Mouse (Mus musculus): ENCODE results near the gene Pakap. TPM values are rescaled to one million over a fixed set of nuclear protein-coding genes. Genes with fewer than 3 reads are reported as not detected.

Gene Pakap
- polyA plus RNA-seq, 2 experiments, result 0.51 TPM; not detected in 1

- 69% methylated on average over 3 of the region's 3 CpGs for WGBS (ENCODE audit: insufficient replicate concordance)
- Histone ChIP-seq H3K4me2 (ENCODE audit: low read depth) (no peak overlapping the region), H3K27me3 (ENCODE audit: control insufficient read depth, insufficient read depth, low read length) (no peaks in the 10 kb centered on the region), H3K36me3 (replicated peaks; ENCODE audit: control insufficient read depth, insufficient read depth, low read depth) (no peaks in the 10 kb centered on the region), H3K4me1 (replicated peaks; ENCODE audit: control insufficient read depth in 2 of 2, insufficient read depth in 2 of 2, low read length in 1 of 2) (no peaks in the 10 kb centered on the region; a peak in 1 of 4 replicates), H3K27ac (no peak overlapping the region), H3K4me3 (ENCODE audit: insufficient read depth in 1 of 2, low read depth in 2 of 2, low read length in 2 of 2) (no peak overlapping the region), H3K9ac (replicated peaks) (no peak overlapping the region), H3K9me3 (ENCODE audit: control insufficient read depth, low read length) (no peaks in the 10 kb centered on the region)
- DNase-seq (ENCODE audit: low read depth in 3 of 3, low spot score in 3 of 3) (no peak), ATAC-seq (ENCODE audit: insufficient read depth) (no peak)
- TF ChIP-seq EP300 (IDR thresholded peaks at IDR 0.05; ENCODE audit: low read depth) (no peak), CTCF (IDR thresholded peaks at IDR 0.05; ENCODE audit: low read depth) (no peak)
Measured at GRCm38 (mm10) chr4:57829740-57830139, 261.8 kb downstream of the Pakap start.

DNA sequence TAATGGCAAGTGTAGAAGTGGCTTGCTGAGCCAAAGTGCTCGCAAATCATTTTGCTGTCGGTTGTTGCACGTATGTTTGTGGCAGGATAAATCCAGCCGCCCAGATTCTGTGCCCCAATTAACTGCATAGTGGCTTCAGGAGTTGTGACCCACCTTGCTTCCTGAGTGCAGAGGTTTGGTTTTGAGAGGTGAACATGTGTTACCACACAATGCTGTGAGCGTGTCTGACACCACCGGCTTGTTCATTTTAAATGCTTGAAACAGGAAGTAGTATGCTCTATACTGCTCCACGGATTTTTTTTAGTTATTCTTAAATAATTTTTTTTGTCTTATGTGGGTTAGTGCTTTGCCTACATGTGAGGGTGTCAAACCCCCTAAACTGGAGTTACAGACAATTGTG lies 264.3 kb downstream of the Pakap start:
- H3K9ac ChIP-seq (replicated peaks), result no peak overlapping the region
- no peak overlapping the region for H3K4me2 ChIP-seq (ENCODE audit: low read depth)
- no peaks in the 10 kb centered on the region for H3K9me3 ChIP-seq (ENCODE audit: control insufficient read depth, low read length)
- H3K27me3 ChIP-seq (ENCODE audit: control insufficient read depth, insufficient read depth, low read length), result no peaks in the 10 kb centered on the region
- TF ChIP-seq CTCF (IDR thresholded peaks at IDR 0.05; ENCODE audit: low read depth) (no peak), EP300 (IDR thresholded peaks at IDR 0.05; ENCODE audit: low read depth) (no peak)
- 34% methylated on average over 7 of the region's 7 CpGs for WGBS (ENCODE audit: insufficient replicate concordance)
- DNase-seq (ENCODE audit: low read depth in 3 of 3, low spot score in 3 of 3) (no peak), ATAC-seq (ENCODE audit: insufficient read depth) (no peak)
- H3K4me3 ChIP-seq (ENCODE audit: insufficient read depth in 1 of 2, low read depth in 2 of 2, low read length in 2 of 2), result no peak overlapping the region
- H3K27ac ChIP-seq, result no peak overlapping the region
- H3K4me1 ChIP-seq (replicated peaks; ENCODE audit: control insufficient read depth in 2 of 2, insufficient read depth in 2 of 2, low read length in 1 of 2), result no peaks in the 10 kb centered on the region; a peak in 1 of 4 replicates
- no peaks in the 10 kb centered on the region for H3K36me3 ChIP-seq (replicated peaks; ENCODE audit: control insufficient read depth, insufficient read depth, low read depth)

DNA sequence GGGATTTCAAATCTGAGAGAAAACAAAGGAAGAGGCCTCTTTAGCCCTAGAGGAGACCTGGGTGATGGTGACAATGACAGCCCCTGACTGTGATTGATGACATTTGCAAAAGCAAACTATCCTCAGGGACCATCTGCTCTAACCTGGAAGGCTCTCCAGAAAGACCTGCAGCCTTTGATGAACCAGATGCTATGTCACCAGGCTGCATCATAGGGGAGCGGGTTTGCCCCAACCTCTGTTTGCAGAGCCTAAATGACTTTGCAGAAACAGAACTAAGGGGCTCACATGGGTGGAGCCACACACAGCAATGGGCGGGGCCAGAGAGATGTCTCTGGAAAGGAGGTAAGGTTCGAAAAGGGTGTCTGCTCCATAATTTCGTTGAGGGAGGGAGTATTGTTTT lies 265.1 kb downstream of the Pakap start:
- no peak overlapping the region for H3K4me3 ChIP-seq (ENCODE audit: insufficient read depth in 1 of 2, low read depth in 2 of 2, low read length in 2 of 2)
- TF ChIP-seq EP300 (IDR thresholded peaks at IDR 0.05; ENCODE audit: low read depth), result no peak
- no peak for TF ChIP-seq CTCF (IDR thresholded peaks at IDR 0.05; ENCODE audit: low read depth)
- no peaks in the 10 kb centered on the region for H3K9me3 ChIP-seq (ENCODE audit: control insufficient read depth, low read length)
- H3K4me2 ChIP-seq (ENCODE audit: low read depth), result no peak overlapping the region
- DNase-seq (ENCODE audit: low read depth in 3 of 3, low spot score in 3 of 3) (no peak), ATAC-seq (ENCODE audit: insufficient read depth) (no peak)
- 45% methylated on average over 4 of the region's 4 CpGs for WGBS (ENCODE audit: insufficient replicate concordance)
- no peaks in the 10 kb centered on the region for H3K27me3 ChIP-seq (ENCODE audit: control insufficient read depth, insufficient read depth, low read length)
- no peaks in the 10 kb centered on the region for H3K36me3 ChIP-seq (replicated peaks; ENCODE audit: control insufficient read depth, insufficient read depth, low read depth)
- no peak overlapping the region for H3K27ac ChIP-seq
- H3K4me1 ChIP-seq (replicated peaks; ENCODE audit: control insufficient read depth in 2 of 2, insufficient read depth in 2 of 2, low read length in 1 of 2), result no peaks in the 10 kb centered on the region; a peak in 1 of 4 replicates
- H3K9ac ChIP-seq (replicated peaks), result no peak overlapping the region

GRCm38 (mm10) chr4:57834141-57834540 lies 266.2 kb downstream of the Pakap start:
- TF ChIP-seq EP300 (IDR thresholded peaks at IDR 0.05; ENCODE audit: low read depth) (no peak), CTCF (IDR thresholded peaks at IDR 0.05; ENCODE audit: low read depth) (no peak)
- H3K27me3 ChIP-seq (ENCODE audit: control insufficient read depth, insufficient read depth, low read length), result no peaks in the 10 kb centered on the region
- H3K4me2 ChIP-seq (ENCODE audit: low read depth), result no peak overlapping the region
- H3K36me3 ChIP-seq (replicated peaks; ENCODE audit: control insufficient read depth, insufficient read depth, low read depth), result no peaks in the 10 kb centered on the region
- H3K9me3 ChIP-seq (ENCODE audit: control insufficient read depth, low read length), result no peaks in the 10 kb centered on the region
- WGBS (ENCODE audit: insufficient replicate concordance), result 52% methylated on average over 4 of the region's 4 CpGs
- H3K27ac ChIP-seq, result no peak overlapping the region
- DNase-seq (ENCODE audit: low read depth in 3 of 3, low spot score in 3 of 3) (no peak), ATAC-seq (ENCODE audit: insufficient read depth) (no peak)
- H3K4me3 ChIP-seq (ENCODE audit: insufficient read depth in 1 of 2, low read depth in 2 of 2, low read length in 2 of 2), result no peak overlapping the region
- H3K9ac ChIP-seq (replicated peaks), result no peak overlapping the region
- no peaks in the 10 kb centered on the region; a peak in 1 of 4 replicates for H3K4me1 ChIP-seq (replicated peaks; ENCODE audit: control insufficient read depth in 2 of 2, insufficient read depth in 2 of 2, low read length in 1 of 2)

DNA sequence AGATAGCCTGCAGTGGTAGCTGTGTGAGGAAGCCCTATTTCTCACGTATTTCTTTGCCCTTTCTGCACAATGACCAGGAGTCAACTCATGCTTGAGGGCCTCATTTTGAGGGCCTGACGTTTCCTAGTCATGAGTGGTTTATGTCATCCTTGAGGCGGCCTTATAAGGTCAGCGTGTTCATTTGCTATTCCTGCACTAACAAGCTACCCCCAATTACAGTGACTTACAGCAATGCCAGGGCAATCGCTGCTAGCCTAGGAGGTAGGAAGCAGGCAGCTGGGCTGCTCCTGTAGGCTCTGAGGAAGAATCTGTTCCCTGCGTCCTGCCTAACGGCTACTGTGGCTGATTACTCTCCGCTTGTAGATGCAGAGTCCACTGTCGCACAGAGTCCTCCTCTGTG lies 269.1 kb downstream of the Pakap start:
- H3K4me1 ChIP-seq (replicated peaks; ENCODE audit: control insufficient read depth in 2 of 2, insufficient read depth in 2 of 2, low read length in 1 of 2), result peaks cover 0 to 3% of the 10 kb centered on the region in 2 experiments; a peak in 1 of 4 replicates

More for the DNA sequence above, 269.1 kb downstream of the Pakap start:
- WGBS (ENCODE audit: insufficient replicate concordance), result 58% methylated on average over 9 of the region's 9 CpGs
- H3K4me2 ChIP-seq (ENCODE audit: low read depth), result no peak overlapping the region
- H3K36me3 ChIP-seq (replicated peaks; ENCODE audit: control insufficient read depth, insufficient read depth, low read depth), result no peaks in the 10 kb centered on the region
- H3K27me3 ChIP-seq (ENCODE audit: control insufficient read depth, insufficient read depth, low read length), result no peaks in the 10 kb centered on the region
- no peak for DNase-seq (ENCODE audit: low read depth in 3 of 3, low spot score in 3 of 3)
- H3K9ac ChIP-seq (replicated peaks), result no peak overlapping the region
- H3K27ac ChIP-seq, result no peak overlapping the region
- no peak overlapping the region for H3K4me3 ChIP-seq (ENCODE audit: insufficient read depth in 1 of 2, low read depth in 2 of 2, low read length in 2 of 2)
- TF ChIP-seq CTCF (IDR thresholded peaks at IDR 0.05; ENCODE audit: low read depth) (no peak), EP300 (IDR thresholded peaks at IDR 0.05; ENCODE audit: low read depth) (no peak)
- ATAC-seq (ENCODE audit: insufficient read depth), result no peak
- H3K9me3 ChIP-seq (ENCODE audit: control insufficient read depth, low read length), result no peaks in the 10 kb centered on the region

All from liver, embryonic 14.5 days (tissue).